Mouse (Mus musculus): Measurements from ENCODE around the gene Rprd1b.

Rprd1b gene

DNA sequence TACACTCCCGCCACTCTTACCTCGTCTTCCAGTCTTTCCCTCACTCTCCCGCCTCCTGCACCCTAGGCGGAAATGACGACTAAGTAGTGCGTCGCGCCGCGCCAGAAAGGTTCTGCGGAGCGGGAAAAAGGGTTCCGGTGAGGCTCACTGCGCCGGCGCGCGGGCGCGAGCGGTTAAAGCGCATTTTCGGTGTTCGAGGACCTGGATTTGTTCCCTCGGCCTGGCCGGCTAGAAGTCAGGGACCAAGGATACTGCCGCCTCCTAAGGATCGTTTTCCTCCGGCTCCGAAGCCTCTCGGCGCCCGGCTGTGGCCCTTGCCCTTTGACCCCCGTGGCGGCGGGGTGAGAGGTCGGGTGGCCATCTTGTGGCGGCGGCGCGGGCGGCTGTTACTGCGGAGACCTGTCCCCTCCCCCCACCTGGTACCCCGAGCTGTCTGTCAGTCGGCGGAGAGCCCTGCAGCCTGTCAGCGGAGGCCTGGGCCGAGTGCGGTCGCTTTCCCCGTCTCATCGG is at the start of gene Rprd1b, which contains the start of gene Tti1:
Gene Rprd1b (plus strand): TSS at position 144 of the 510 bp plus-strand sequence.
Gene Tti1 (minus strand): TSS at position 80 of the 510 bp plus-strand sequence.
- peak; percentile 92 for DNase-seq (ENCODE audit: low read depth, low spot score)

DNA sequence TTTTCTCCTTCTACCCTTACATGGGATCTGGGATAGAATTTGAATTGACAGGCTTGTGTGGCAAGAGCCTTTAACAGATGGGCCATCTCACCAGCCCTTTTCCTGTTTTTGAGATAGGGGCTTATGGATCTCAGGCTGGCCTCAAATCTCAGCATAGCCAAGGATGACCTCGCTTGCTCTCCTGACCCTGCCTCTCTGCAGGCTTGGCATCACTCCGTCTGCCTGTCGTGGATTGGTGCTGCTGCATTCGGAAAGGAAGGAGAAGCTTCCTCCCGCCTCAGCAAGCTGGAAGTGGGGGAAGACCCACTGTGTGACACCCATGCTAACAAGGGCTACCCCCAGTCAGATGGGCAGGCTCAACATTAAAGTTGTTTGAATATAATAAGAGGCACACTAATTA is 49.1 kb upstream of the Rprd1b start:
- DNase-seq (ENCODE audit: low read depth, low spot score), result no peak

DNA sequence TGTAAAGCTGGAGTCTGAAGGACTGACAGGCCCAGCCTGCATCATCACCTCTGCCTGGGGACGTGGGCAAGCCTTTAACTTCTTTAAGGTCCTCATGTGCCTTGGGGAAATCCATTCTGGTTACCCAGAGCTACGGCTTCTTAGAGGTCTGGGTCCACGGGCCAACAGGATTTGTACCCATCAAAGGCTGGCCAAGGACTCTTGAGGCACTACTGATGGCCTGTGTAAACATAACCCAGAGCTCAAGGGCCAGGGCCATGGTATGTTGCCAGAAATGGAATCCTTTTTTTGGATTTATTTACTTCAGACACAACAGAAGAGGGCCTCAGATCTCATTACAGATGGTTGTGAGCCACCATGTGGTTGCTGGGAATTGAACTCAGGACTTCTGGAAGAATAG is 45.6 kb upstream of the Rprd1b start:
- DNase-seq (ENCODE audit: low read depth, low spot score), result no peak

DNA sequence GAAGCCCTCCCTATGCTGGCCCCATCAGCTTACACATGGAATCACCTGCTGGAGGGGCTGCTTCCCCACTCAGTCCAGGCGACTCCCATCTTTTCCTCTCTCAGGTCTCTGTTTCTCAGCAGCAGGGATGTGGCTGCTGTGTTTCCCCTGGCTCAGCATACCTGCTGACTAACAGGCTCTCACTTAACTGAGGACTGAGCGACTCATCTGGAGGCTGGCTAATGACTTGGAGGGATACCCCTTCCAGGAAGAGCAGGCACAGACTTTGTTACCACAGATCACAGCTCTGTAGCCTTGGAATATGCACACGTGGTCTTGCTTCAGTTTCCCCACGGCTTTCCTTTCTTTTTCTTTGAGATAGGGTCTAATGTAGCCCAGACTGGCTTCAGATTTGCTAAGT is 45.0 kb upstream of the Rprd1b start:
- no peak for DNase-seq (ENCODE audit: low read depth, low spot score)

DNA sequence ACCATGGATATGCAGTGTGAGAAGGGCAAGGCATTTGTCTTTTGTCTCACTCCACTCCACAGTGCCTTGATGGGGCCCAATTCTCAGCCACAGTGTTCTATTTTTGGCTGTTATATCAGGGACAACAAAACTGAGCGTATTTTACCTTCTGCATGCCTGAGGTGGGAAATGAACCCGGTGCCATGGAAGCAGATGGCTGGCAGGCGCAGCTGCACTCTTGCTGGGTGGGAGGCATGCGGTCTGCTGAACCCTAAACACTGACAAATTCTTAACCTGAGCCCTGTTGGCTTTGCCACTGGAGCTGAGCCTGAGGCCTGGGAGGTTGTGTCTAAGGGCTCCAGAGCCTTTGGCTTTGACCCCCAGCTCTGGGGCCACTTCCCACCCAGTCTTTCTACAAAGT is 42.7 kb upstream of the Rprd1b start:
- no peak for DNase-seq (ENCODE audit: low read depth, low spot score)

DNA sequence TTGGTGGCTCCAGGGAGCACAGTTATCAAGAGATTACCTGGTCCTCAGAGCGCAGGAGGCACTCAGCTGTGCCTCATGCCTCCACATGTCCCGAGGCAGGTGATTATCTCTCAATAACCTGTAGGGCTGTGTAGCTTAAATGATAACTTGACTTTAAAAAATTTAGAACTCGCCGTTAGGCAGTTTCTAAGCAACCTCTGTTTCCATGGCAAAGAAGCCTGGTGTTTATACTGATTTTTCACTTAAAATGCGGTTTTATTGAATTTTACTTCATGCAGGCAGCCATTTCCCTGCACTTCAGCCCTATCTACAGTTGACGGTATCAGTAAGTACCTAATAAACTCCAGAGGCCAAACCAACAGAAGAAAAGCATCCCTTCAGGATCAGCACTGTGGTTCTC is 42.1 kb upstream of the Rprd1b start:
- no peak for DNase-seq (ENCODE audit: low read depth, low spot score)

DNA sequence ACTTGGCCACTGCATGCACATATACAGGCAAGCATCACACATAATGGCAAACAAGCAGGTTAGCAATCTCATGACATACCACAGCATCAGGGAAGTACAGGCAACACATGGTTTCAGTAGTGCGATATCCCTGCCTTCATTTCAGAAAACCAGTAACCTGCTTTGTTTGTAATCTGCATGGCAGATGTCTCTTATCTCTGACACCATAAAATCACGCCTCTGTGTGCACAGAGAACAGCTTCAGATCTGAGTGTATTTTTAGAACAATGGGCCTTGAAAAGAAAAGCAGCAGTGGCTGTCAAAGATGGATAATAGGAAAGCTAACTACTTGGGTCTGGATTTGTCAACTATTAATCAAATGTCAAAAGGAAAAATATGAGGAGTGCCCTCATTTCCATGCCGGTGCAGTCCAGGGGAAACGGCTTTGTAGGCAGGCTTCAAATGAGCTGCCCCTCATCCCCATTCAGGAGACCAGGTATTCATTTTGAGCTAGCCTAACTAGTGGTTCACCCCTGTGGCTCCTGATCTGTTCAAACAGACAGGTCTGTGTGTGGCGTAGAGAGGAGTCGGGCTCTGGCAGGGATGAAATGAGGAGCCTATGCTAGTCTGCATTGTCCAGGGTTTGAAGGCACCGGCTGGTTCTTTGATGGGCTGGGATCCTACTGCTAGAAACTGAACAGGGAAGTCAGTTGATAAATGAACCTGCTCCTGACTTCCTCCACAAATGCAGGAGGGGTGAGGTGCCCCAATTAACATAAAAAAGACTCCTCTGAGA is 39.7 kb upstream of the Rprd1b start:
- DNase-seq (ENCODE audit: low read depth, low spot score), result no peak

DNA sequence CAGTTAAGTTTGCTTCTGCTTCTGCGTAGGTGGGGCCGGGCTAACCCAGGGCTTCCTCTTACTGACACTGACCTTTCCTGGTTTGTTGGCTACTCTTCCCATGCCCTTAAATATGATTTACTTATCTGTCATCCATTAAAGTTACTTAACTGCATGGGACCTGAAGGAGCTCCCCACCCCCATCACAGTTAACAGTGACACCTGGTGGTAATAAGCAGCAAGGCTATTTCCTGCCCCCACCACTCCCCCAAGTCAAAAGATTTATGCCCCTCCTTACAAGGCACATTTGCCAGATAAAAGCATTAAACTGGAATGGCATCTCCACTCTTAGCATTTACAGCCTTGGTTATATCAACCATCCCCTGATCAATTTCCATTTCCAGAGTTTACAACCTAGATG is 38.4 kb upstream of the Rprd1b start:
- DNase-seq (ENCODE audit: low read depth, low spot score), result no peak

DNA sequence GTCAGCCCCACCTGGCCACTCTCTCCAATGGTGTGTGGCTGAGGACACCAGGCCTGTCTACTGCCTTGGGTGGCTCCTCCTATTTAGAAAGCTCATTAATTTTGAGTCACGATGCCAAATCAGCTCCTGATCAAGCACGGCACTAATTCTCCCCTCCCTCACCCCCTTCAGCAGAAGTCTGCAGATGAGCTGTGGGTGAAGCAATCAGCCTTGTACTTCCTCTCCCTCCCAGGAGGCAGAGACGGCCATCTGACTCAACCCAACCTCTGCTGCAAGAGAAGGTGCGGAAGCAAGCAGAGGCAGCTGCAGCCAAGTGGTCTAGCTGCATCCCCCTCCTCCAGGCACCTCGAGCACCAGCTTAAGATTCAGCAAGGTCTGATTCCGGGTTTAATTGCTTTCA is 37.3 kb upstream of the Rprd1b start:
- no peak for DNase-seq (ENCODE audit: low read depth, low spot score)

DNA sequence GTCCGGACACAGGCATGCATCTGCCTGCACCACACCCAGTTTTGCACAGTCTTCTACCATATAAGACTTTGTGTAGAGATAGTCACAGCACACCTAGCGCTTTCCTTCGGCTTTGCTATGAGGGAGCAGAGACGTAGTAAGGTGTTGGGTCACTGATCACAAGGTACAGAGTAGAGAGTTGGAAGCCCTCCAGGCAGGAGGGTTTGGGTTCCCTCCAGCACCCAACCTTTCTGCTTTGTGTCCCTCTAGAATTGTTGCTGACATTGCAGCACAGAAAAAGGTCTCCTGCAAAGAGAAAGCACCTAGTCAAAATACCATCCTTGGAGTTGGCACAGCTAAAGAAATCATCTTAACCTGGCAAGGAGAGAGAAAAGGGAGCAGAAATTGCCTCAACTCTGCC is 35.8 kb upstream of the Rprd1b start:
- no peak for DNase-seq (ENCODE audit: low read depth, low spot score)

DNA sequence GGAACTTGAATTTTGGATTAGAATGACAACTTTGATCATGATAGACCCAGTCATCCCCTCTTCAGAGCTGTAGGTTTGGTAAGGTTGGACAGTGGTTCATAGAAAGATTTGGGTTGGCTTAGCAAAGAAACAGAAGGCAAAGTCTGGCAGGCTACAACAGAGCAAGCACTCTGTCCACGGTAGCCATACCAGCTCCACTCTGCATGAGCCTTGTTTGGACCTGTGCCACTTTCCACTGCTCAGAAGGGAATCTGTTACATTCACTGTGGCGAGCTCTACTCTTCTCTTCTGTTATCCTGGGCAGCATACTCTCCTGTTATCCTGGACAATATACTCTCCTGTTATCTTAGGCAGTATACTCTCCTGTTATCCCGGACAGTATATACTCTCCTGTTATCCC is 29.5 kb upstream of the Rprd1b start:
- no peak for DNase-seq (ENCODE audit: low read depth, low spot score)

DNA sequence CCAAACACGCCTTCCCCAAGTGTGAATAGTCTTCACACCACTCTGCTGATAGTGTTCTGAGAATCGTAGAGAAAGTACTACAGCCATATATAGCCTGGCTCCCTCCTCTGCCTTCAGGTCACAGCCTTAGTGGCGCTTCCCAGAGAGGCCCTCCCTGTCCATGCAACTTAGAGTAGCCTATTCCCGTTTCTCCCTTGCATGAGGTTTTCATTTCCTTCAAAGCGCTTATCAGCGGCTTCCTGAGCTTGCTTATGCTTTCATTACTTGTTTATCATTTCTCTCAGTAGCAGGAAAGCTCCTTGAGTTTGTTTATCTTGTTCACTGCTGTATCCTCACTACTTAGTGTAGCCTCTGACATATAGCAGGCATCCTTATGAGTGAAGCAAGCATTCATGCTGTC is 23.7 kb upstream of the Rprd1b start:
- no peak for DNase-seq (ENCODE audit: low read depth, low spot score)

DNA sequence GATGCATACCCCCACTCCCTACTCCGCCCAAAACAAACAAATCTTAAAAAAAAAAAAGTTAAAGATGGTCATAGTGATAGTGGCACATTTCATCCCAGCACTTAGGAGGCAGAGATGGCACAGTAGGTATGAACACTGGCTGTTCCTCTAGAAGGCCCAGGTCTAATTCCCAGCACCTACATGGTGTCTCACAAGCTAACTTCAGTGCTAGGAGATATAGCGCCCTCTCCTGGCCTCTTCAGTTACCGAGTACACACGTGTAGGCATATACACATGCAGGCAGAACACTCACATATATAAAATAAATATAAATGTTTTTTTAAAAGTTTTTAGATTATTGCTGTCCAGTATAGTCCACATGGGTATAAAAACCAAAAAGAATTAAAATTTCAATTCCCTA is 22.7 kb upstream of the Rprd1b start:
- DNase-seq (ENCODE audit: low read depth, low spot score), result no peak

DNA sequence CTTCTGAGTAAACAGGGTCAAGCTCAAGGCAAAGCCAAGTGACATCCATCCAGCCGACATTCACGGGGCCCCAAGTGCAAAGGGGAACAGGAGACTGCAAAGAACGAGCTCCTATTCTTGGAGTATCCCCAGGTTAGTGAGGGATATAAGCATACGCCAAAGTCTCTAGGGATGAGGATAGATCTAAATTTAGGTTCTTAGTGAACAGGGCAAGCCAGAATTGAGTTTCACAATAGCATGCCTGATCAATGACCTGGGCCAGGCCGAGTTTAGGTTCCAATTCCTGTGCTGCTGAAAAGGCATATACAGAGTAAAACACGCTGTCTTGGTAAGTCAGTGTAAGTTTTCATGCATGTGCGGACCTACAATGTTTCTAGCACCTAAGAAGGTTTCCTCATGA is 18.9 kb upstream of the Rprd1b start:
- no peak for DNase-seq (ENCODE audit: low read depth, low spot score)

DNA sequence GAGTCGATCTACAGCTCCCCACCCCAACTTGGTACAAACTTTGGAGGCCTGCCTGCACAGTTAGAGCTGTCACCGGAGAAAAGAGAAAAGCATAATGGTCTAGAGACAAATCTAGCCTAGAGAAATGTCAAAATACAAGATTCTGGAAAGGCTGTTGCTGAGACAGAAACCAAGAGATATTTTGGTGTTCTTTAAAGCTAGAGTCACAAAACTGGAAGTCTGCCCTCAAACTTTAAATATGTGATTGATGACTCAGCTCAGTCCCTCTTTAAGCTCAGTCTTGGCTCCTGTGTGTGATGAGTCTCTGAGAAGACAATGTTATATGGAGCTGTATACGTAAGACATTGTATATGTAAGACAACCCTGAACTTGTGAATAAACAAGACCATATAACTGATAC is 15.7 kb upstream of the Rprd1b start:
- no peak for DNase-seq (ENCODE audit: low read depth, low spot score)

DNA sequence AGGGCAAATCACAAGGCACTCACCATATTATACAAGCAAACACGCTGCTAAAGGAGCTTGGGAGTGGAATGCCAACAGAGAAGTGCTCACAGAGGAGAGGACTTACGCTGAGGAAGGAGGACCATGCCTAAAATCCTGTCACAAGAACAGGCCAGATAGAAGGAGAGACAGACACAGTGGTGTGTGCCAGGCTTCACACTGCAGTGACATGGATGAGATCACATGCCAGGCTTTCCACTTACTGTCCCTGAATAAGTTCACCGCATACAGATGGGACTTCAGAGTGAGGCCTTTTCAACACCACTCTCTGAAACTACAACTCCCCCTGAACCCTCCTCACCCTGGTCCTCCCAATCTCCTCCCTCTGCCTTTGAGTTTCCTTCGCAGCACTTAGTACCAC is 11.0 kb upstream of the Rprd1b start:
- no peak for DNase-seq (ENCODE audit: low read depth, low spot score)

DNA sequence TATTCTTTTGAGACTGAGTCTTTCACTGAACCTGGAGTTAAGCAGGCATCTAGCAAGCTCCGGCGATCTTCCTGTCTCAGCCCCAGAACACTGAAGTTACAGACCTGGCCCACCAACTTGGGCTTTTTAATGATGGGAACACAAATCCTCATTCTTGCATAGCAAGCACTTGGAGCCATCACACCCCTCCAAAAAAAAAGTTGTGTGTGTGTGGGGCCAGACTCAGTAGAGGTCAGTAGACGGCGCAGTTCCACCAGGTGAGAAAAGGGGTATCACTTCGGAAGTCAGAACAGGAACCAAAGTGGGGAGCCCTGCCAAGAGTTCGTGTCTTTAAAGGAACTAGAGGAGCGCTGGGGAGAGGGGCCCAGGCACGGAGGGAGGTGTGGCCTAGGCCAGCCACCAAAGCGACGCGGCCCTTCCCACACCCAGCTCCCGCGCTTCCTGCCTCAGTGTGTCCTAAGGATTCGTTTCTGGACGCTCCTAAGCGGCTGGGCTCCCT is 393 bp upstream of the Rprd1b start:
- DNase-seq (ENCODE audit: low read depth, low spot score), result no peak

DNA sequence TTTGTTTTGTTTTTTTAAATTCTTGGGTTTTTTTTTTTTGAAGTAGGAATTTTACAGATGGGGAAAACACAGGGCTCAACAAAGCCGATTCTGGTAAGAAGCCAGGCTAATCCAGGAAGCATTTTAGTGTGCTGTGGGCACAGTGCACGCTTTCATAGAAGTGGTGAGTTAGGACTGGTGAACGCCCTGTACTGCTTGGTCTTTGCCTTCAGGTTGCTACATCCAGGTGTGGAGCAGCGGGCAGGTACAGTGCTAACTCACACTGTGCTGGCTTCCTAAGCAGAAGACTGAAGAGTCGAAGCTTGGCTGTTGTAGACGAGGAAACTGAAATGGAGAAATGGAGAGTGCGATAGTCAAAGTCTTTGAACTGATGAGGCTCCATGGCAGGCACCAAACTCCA is 1.7 kb downstream of the Rprd1b start:
- no peak for DNase-seq (ENCODE audit: low read depth, low spot score)

DNA sequence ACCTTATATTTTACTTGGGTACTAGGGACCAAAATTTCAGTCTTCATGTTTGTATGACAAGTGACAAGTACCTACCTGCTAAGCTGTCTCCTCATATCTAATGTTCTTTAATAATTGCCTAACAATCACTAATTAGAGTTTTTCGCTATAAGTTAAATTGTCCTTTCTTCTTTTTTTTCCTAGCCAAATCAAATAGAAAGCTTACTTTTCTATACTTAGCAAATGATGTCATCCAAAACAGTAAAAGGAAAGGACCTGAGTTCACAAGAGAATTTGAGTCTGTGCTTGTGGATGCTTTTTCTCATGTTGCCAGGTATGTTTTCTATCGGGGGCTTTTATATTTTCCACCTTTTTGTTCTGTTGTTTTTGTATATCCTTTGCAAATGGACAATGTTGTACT is 7.5 kb downstream of the Rprd1b start:
- DNase-seq (ENCODE audit: low read depth, low spot score), result no peak

DNA sequence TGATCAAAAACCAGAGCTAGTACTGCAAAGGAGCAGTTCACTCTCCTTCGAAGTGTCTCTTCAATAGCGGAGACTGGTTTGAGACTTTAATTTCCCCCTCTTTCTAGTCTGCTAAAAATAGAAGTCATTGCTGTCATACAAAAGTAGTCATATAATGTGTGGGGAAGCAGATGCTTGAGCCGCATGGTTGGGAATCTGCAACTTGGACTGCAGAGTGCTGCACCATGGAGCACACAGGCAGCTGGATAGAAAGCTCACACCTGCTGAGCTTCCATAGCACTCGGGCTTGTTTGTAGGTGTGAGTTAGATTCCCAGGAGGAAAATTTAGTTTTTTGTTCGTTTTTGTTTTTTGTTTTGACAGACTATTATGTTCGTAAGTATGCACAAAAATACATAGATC is 8.1 kb downstream of the Rprd1b start:
- no peak for DNase-seq (ENCODE audit: low read depth, low spot score)

DNA sequence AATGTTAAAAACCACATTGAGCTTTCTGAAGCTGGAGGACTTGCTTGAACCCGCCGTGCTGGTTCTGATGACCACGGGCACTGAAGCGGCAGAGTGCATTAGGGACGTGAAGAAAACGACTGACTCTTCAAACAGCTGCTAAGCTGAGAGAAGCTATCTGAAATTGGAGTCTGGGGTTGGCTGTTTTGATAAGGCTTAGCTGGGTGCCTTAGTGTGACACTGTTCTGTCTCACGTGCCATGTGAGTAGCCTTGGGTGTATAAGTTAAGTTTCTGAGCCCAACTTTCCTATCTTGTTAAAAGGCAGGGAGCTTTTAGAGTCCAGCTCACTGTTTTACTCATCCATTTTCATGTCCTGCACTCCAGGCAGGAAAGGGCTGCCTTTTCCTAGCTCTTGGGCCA is 8.7 kb downstream of the Rprd1b start:
- DNase-seq (ENCODE audit: low read depth, low spot score), result no peak

DNA sequence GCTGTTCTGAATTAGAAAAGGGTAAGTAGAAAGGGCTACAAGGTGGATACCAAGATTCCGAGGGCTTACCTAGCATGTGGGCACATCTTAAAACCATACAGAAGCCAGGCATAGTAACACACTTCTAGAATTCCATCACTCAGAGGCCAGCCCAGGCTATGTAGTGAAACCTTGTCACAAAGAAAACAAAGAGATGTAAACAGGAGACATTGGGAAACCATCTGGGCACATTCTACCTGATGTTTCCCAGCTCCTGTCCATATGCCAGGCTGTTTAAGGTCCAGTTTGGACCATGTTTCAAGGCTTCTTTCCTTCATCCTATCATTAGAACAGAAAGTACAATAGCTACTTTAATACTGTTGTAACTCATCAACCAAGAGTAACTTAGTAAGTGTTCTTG is 9.3 kb downstream of the Rprd1b start:
- DNase-seq (ENCODE audit: low read depth, low spot score), result no peak

DNA sequence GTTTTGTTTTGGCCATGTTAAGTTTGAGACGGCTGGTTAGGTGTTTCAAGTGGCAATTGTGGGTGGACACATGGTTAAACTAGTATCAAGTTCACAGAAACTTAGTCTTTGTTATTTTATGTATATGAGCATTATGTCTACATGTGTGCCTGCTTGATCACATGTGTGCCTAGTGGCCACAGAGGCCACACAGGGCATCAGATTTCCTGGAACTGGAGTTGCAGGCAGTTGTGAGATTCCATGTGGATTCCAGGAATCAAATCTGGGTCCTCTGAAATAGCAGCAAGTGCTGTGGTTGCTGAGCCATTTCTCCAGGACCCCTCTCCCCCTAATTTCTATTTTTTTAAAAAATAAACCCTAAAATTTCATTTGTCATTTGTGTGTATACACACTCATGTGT is 11.4 kb downstream of the Rprd1b start:
- no peak for DNase-seq (ENCODE audit: low read depth, low spot score)

DNA sequence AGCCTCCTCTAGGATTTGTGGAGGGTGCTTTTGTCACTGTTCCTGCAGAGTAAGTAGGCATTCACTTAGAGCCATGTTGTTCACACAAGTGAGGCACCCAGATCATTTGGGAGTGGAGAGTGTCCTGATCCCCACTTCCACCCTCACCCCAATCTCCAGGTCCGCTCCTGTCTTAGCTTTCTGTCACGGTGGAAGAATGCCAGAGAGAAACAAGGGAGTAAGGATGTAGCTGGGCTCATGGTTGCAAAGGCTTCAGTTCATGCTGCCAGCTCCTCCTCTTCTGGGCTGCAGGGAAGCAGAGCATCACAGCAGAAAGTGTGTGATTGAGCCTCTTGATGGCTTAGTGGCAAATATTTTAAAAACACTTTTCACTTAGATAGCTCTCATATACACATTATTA is 12.1 kb downstream of the Rprd1b start:
- no peak for DNase-seq (ENCODE audit: low read depth, low spot score)
